Comparison of ENCODE assay signal across 8 mouse cellular contexts in genomic region chr3:121433968-121434533, GRCm38 (mm10). TPM values are rescaled to one million over a fixed set of nuclear protein-coding genes. Genes with fewer than 3 reads are reported as not detected.
DNase-seq lines count a peak whose midpoint lies in the region; ATAC-seq and TF ChIP-seq lines count a peak whose summit lies in the region.

No protein-coding gene starts in this region.

- peak overlapping the region; percentile 51 for H3K27ac ChIP-seq in heart, postnatal 0 days (ENCODE audit: low read depth)

- peak overlapping the region; percentile 25 for H3K4me2 ChIP-seq in heart, postnatal 0 days (ENCODE audit: low read depth, low read length)

- no peaks in the 10 kb centered on the region for H3K27me3 ChIP-seq in heart, postnatal 0 days (ENCODE audit: control insufficient read depth, insufficient read depth, low read length)

- TF ChIP-seq EP300 in heart, postnatal 0 days (IDR thresholded peaks at IDR 0.05; ENCODE audit: low read depth): no peak

- peaks cover 78% of the 10 kb centered on the region for H3K4me1 ChIP-seq in heart, postnatal 0 days (ENCODE audit: control insufficient read depth, insufficient read depth)

- H3K36me3 ChIP-seq in heart, postnatal 0 days (replicated peaks; ENCODE audit: control insufficient read depth, insufficient read depth, low read length): no peaks in the 10 kb centered on the region; the same call in 1 of the 2 replicates

- DNase-seq in NIH3T3 (ENCODE audit: low read depth): peak; percentile 83
- peak; percentile 80 for DNase-seq in embryo, embryonic 10.5 days (ENCODE audit: low spot score)
- no peak for DNase-seq in heart, postnatal 0 days (ENCODE audit: low spot score)
- no peak for DNase-seq in frontal cortex, postnatal 25 days (ENCODE audit: low spot score in 2 of 2)
- DNase-seq in spleen, postnatal 36 days (ENCODE audit: low spot score in 2 of 2): no peak
- no peak for DNase-seq in right cerebral cortex, adult 18-20 months

- TF ChIP-seq CTCF in heart, postnatal 0 days (IDR thresholded peaks at IDR 0.05; ENCODE audit: low read depth): no peak

- ATAC-seq in heart, postnatal 0 days (ENCODE audit: insufficient read depth, low read depth): 0 out of 2 replicates have a peak, but pooled peaks have one; percentile 4
- ATAC-seq in megakaryocyte, adult 5-6 weeks (ENCODE audit: poor library complexity, severe bottlenecking): peak; percentile 87
- ATAC-seq in cerebellum, adult (ENCODE audit: insufficient number of reproducible peaks, low FRiP score, low TSS enrichment): no peak

- no peaks in the 10 kb centered on the region for H3K9me3 ChIP-seq in heart, postnatal 0 days (replicated peaks; ENCODE audit: control insufficient read depth, low read length)

- H3K4me3 ChIP-seq in heart, postnatal 0 days (ENCODE audit: low read depth, low read length): no peak overlapping the region

- 43% methylated on average over 8 of the region's 8 CpGs for WGBS in heart, postnatal 0 days

- H3K9ac ChIP-seq in heart, postnatal 0 days (replicated peaks; ENCODE audit: low read depth, low read length): 0 out of 2 replicates have a peak overlapping the region, but pooled peaks have one; percentile 4

RNA-seq across cellular contexts. Expression of gene Cnn3, which starts 7.8 kb away (rescaled TPM):
- 132 and 166 TPM in 2 replicates for total RNA-seq in heart, postnatal 0 days (2014; rRNA removed; ENCODE audit: low replicate concordance)
- polyA plus RNA-seq in heart, postnatal 0 days (2015; fragmentation: Nextera tagmentation; extraction: Ambion mirVana): 187 and 190 TPM in 2 replicates
- 14.5 and 19.5 TPM in 2 replicates for total RNA-seq in megakaryocyte, adult 5-6 weeks (2015)
- 11.3 and 13.3 TPM in 2 replicates for total RNA-seq in megakaryocyte, adult 5-6 weeks (2017)

Comparison
In these comparisons a context has a peak if more than half of its experiments do, and no peak if none do; other contexts are left out.
1. DNase-seq: peak in NIH3T3 (single experiment) and embryo, embryonic 10.5 days (single experiment); none in heart, postnatal 0 days (single experiment), frontal cortex, postnatal 25 days (0 of 2), spleen, postnatal 36 days (0 of 2) and right cerebral cortex, adult 18-20 months (single experiment).